Mouse (Mus musculus): ENCODE measurements around the gene Hoxa13.

- TF ChIP-seq CTCF (IDR thresholded peaks at IDR 0.05; ENCODE audit: control insufficient read depth, insufficient read depth, insufficient read length), result no peak
- TF ChIP-seq MAX (IDR thresholded peaks at IDR 0.05), result no peak
- TF ChIP-seq USF1 (IDR thresholded peaks at IDR 0.05; ENCODE audit: low read depth), result no peak
- no peak for TF ChIP-seq CEBPB (IDR thresholded peaks at IDR 0.05; ENCODE audit: low read depth)
- no peak for TF ChIP-seq FOSL1 (IDR thresholded peaks at IDR 0.05; ENCODE audit: insufficient read depth, low read length, poor library complexity, severe bottlenecking)
- no peak for TF ChIP-seq MYOD1 (IDR thresholded peaks at IDR 0.05; ENCODE audit: control insufficient read depth, insufficient read length, low read depth)
- no peak for TF ChIP-seq MYOG (IDR thresholded peaks at IDR 0.05; ENCODE audit: control insufficient read depth, extremely low read depth, insufficient read length)
Observed at GRCm38 (mm10) chr6:52231885-52232567, 28.7 kb downstream of the Hoxa13 start.
